Mouse (Mus musculus) cerebellum, adult (tissue): ENCODE data around the gene Rbms2.
"Not testable (repeated sequence)": the region's sequence is repeated elsewhere in the genome, so short reads cannot be mapped to it uniquely, and the experiment has no call there.

Source experiments
- ATAC-seq: cut with Nextera tagmentation; 2 replicates; pipeline ENCODE4 v1.9.2; 2017; ENCODE audit warnings: mild to moderate bottlenecking, moderate library complexity, mixed read lengths; ENCODE audit not compliant: insufficient number of reproducible peaks, low FRiP score, low TSS enrichment

The Rbms2 gene

GRCm38 (mm10) chr10:128179989-128180388 is at the start of gene Rbms2:
TSS of gene Rbms2 (minus strand) at chr10:128180297.
- no peak for ATAC-seq

- no peak for ATAC-seq
These were observed 47.9 kb upstream of the Rbms2 start for GRCm38 (mm10) chr10:128228009-128228408.

GRCm38 (mm10) chr10:128227592-128227991 is 47.5 kb upstream of the Rbms2 start:
- ATAC-seq = no peak

- no peak for ATAC-seq
These were observed 45.4 kb upstream of the Rbms2 start, which contains the start of gene Mip for GRCm38 (mm10) chr10:128225538-128225937. TSS of gene Mip (plus strand) at chr10:128225838.

GRCm38 (mm10) chr10:128225064-128225463 is 45.0 kb upstream of the Rbms2 start:
- no peak for ATAC-seq

- no peak for ATAC-seq
These were observed 41.6 kb upstream of the Rbms2 start for GRCm38 (mm10) chr10:128221533-128222286.

GRCm38 (mm10) chr10:128218387-128219117 is 38.5 kb upstream of the Rbms2 start:
- no peak for ATAC-seq

- no peak for ATAC-seq
These were observed 34.9 kb upstream of the Rbms2 start for GRCm38 (mm10) chr10:128214981-128215380.

GRCm38 (mm10) chr10:128214112-128214511 is 34.0 kb upstream of the Rbms2 start:
- ATAC-seq = not testable (repeated sequence)

GRCm38 (mm10) chr10:128212871-128213323 is 32.8 kb upstream of the Rbms2 start:
- ATAC-seq = 0 out of 2 replicates have a peak, but pooled peaks have one; percentile 51

- no peak for ATAC-seq
These were observed 32.1 kb upstream of the Rbms2 start for GRCm38 (mm10) chr10:128212148-128212547.

- ATAC-seq = peak; percentile 82
These were observed 31.5 kb upstream of the Rbms2 start, which contains the start of gene Spryd4 for GRCm38 (mm10) chr10:128211390-128212108. TSS of gene Spryd4 (minus strand) at chr10:128211807.

GRCm38 (mm10) chr10:128210954-128211353 is 30.9 kb upstream of the Rbms2 start:
- ATAC-seq = no peak

- ATAC-seq = no peak
These were observed 30.0 kb upstream of the Rbms2 start for GRCm38 (mm10) chr10:128210131-128210530.

GRCm38 (mm10) chr10:128209311-128210009 is 29.4 kb upstream of the Rbms2 start:
- no peak for ATAC-seq

GRCm38 (mm10) chr10:128208326-128208725 is 28.2 kb upstream of the Rbms2 start:
- ATAC-seq = no peak

GRCm38 (mm10) chr10:128204941-128205340 is 24.8 kb upstream of the Rbms2 start:
- ATAC-seq = no peak

- no peak for ATAC-seq
These were observed 21.8 kb upstream of the Rbms2 start for GRCm38 (mm10) chr10:128201856-128202255.

GRCm38 (mm10) chr10:128194551-128195461 is 14.7 kb upstream of the Rbms2 start:
- peak; percentile 62 for ATAC-seq
